Mouse (Mus musculus) liver, adult 2 months (tissue): Measurements from ENCODE around the gene Msl1. TPM values are rescaled to one million over a fixed set of nuclear protein-coding genes. Genes with fewer than 3 reads are reported as not detected.

ENCODE experiments used
- DNase-seq: peaks from one replicate; pipeline ENCODE4 v3.0.0-alpha.2; 2011; ENCODE audit warnings: low read depth, low spot score; ENCODE audit errors: extremely low read depth
- H3K27ac ChIP-seq: fragments of 200-500 bp; replicated peaks from 2 replicates; pipeline ENCODE4 v1.5.1; 2012; ENCODE audit warnings: low read depth, mild to moderate bottlenecking, control low read depth, inconsistent platforms, low read length; ENCODE audit not compliant: insufficient read depth
- H3K27me3 ChIP-seq: fragments of 200-500 bp; 2 replicates; pipeline ENCODE4 v1.6.1; 2012; ENCODE audit warnings: mild to moderate bottlenecking, moderate library complexity, low read length, inconsistent platforms; ENCODE audit not compliant: control insufficient read depth, insufficient read depth
- H3K36me3 ChIP-seq: fragments of 200-500 bp; 2 replicates; pipeline ENCODE4 v1.6.1; 2012; ENCODE audit warnings: low read length, inconsistent platforms; ENCODE audit not compliant: control insufficient read depth, insufficient read depth
- H3K4me1 ChIP-seq: fragments of 200-500 bp; 2 replicates; pipeline ENCODE4 v1.6.1; 2011; ENCODE audit warnings: low read length; ENCODE audit not compliant: control insufficient read depth, insufficient read depth
- H3K4me3 ChIP-seq: fragments of 200-500 bp; 2 replicates; pipeline ENCODE4 v1.5.1; 2011; ENCODE audit warnings: low read depth, mild to moderate bottlenecking, control low read depth, low read length, moderate library complexity; ENCODE audit not compliant: insufficient read depth
- H3K79me2 ChIP-seq: fragments of 200-500 bp; 2 replicates; pipeline ENCODE4 v1.6.1; 2012; ENCODE audit warnings: inconsistent platforms, mild to moderate bottlenecking, low read length, moderate library complexity; ENCODE audit not compliant: control insufficient read depth, insufficient read depth
- H3K9ac ChIP-seq: fragments of 200-500 bp; 2 replicates; pipeline ENCODE4 v1.6.1; 2012; ENCODE audit warnings: low read depth, mild to moderate bottlenecking, control low read depth, inconsistent platforms, low read length
- CTCF ChIP-seq: fragments of 200-500 bp; IDR thresholded peaks from 2 replicates; pipeline ENCODE4 v1.5.1; 2011; ENCODE audit warnings: low read depth, low read length, control low read depth
- POLR2A ChIP-seq: fragments of 200-500 bp; IDR thresholded peaks from 2 replicates; pipeline ENCODE4 v1.6.1; 2011; ENCODE audit warnings: low read length, control low read depth; ENCODE audit not compliant: insufficient read depth; ENCODE audit errors: extremely low read depth
- WGBS: fragments of 180-500 bp; shearing (Covaris S2); methylation state at CpG from one replicate; pipeline ENCODE4 v1.1.7; 2018; 5-methylcytosine and 5-hydroxymethylcytosine counted together
- polyA plus RNA-seq: library from polyadenylated mRNA; depleted of rRNA; stranded (reverse); fragments of >200 nt; gene quantifications from 2 replicates; pipeline ENCODE4 v1.2.3, GENCODE M21; 2012
- total RNA-seq: library from RNA; depleted of rRNA; stranded (reverse); fragments of >200 nt; gene quantifications from 2 replicates; pipeline ENCODE4 v1.2.3, GENCODE M21; 2014

Msl1 gene
- total and polyA plus RNA-seq, 2 experiments: 15.5 to 17.0 TPM

- Histone ChIP-seq H3K36me3 (peaks cover 23% of the 10 kb centered on the region), H3K79me2 (no peaks in the 10 kb centered on the region), H3K4me3 (peak within 1 kb of the TSS; percentile 92), H3K27ac (no peak within 1 kb of the TSS), H3K27me3 (peaks cover 2% of the 10 kb centered on the region; the same call in 1 of the 2 replicates), H3K9ac (peak within 1 kb of the TSS; percentile 98), H3K4me1 (peaks cover 2% of the 10 kb centered on the region; the same call in 1 of the 2 replicates)
- WGBS: 1% methylated on average over 39 of the region's 48 CpGs
- DNase-seq: peak; percentile 50
- TF ChIP-seq CTCF: no peak
- no peak for TF ChIP-seq POLR2A
These were observed 41.4 kb downstream of the Msl1 start, which contains the start of gene Rapgefl1 for GRCm38 (mm10) chr11:98836651-98837141. TSS of gene Rapgefl1 (plus strand) at chr11:98836785.

DNA sequence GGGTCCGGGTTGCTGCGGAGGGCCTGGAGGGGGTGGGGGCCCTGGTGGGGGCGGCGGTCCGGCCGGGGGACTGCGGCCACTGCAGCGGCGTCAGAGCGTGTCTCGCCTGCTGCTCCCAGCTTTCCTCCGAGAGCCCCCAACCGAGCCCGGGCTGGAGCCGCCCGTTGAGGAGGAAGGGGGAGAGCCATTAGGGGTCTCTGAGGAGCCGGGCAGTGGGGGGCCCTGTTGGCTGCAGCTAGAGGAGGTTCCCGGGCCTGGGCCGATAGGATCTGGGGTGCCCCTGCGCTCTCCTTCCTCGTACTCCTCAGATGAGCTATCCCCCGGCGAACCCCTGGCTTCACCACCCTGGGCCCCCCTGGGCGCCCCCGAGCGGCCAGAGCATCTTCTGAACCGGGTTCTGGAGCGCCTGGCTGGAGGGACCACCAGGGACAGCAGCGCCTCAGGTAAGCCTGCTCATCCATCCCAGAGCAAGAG is 42.0 kb downstream of the Msl1 start:
- peaks cover 2% of the 10 kb centered on the region; the same call in 1 of the 2 replicates for H3K4me1 ChIP-seq
- H3K36me3 ChIP-seq: peaks cover 17% of the 10 kb centered on the region
- no peak for DNase-seq
- peak overlapping the region; percentile 92; the same call in 1 of the 2 replicates for H3K4me3 ChIP-seq
- H3K9ac ChIP-seq: no peak overlapping the region
- TF ChIP-seq CTCF: no peak
- no peak for TF ChIP-seq POLR2A
- 17% methylated on average over 26 of the region's 29 CpGs for WGBS
- no peaks in the 10 kb centered on the region for H3K79me2 ChIP-seq
- no peak overlapping the region for H3K27ac ChIP-seq
- peaks cover 2% of the 10 kb centered on the region; the same call in 1 of the 2 replicates for H3K27me3 ChIP-seq

DNA sequence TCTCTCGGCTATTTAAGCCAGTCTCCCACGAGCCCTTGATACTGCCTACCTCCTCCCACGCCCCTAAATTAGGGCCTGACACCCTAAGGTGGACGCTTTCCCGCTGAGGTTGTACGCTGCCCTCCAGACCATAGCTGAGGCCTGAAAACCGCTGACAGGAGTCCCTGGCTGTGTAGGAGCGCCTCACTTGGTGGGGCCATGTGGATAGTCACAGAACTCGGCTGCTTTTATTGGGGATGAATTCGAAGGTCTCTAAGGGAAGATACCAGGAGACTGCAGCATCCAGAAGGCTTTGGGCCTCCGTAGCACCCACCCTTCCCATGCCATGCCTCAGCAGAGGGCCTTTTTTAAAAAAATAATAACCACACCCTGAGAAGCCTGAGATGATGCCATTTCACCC is 42.6 kb downstream of the Msl1 start:
- Histone ChIP-seq H3K36me3 (peaks cover 11% of the 10 kb centered on the region), H3K4me3 (no peak overlapping the region), H3K4me1 (peaks cover 2% of the 10 kb centered on the region; the same call in 1 of the 2 replicates), H3K79me2 (no peaks in the 10 kb centered on the region), H3K27me3 (peaks cover 2% of the 10 kb centered on the region; the same call in 1 of the 2 replicates), H3K9ac (no peak overlapping the region), H3K27ac (no peak overlapping the region)
- WGBS: 88% methylated on average over 11 of the region's 11 CpGs
- no peak for TF ChIP-seq POLR2A
- no peak for TF ChIP-seq CTCF
- no peak for DNase-seq

DNA sequence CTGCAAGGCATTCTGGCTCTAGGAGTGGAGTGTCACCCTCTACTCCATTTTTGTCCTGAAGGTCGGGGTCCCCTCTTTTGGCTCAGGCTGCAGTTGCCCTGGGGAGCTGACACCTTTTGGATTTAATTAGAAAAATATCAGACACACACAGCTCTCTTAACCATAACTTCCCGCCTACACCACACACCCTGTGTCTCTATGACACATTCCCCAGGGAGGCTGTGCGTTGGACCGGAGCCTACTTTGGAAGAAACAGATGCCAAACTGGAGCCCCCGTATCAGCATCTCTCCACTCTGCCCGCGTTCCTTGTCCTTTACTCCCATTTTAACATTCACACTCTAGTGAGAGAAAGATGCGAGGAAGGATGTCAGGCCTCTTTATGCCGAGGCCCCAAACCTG is 43.2 kb downstream of the Msl1 start:
- H3K27ac ChIP-seq: no peak overlapping the region
- no peak for DNase-seq
- peaks cover 2% of the 10 kb centered on the region; the same call in 1 of the 2 replicates for H3K4me1 ChIP-seq
- H3K36me3 ChIP-seq: peaks cover 6% of the 10 kb centered on the region; the same call in 1 of the 2 replicates
- no peak for TF ChIP-seq CTCF
- TF ChIP-seq POLR2A: no peak
- no peak overlapping the region for H3K9ac ChIP-seq
- H3K4me3 ChIP-seq: no peak overlapping the region
- H3K79me2 ChIP-seq: no peaks in the 10 kb centered on the region
- peaks cover 2% of the 10 kb centered on the region; the same call in 1 of the 2 replicates for H3K27me3 ChIP-seq
- 83% methylated on average over 9 of the region's 9 CpGs for WGBS

GRCm38 (mm10) chr11:98839402-98839801 is 44.1 kb downstream of the Msl1 start:
- Histone ChIP-seq H3K27ac (no peak overlapping the region), H3K36me3 (no peaks in the 10 kb centered on the region), H3K27me3 (peaks cover 2% of the 10 kb centered on the region; the same call in 1 of the 2 replicates), H3K4me1 (peaks cover 2% of the 10 kb centered on the region; the same call in 1 of the 2 replicates), H3K9ac (no peak overlapping the region), H3K79me2 (no peaks in the 10 kb centered on the region), H3K4me3 (no peak overlapping the region)
- 32% methylated on average over 6 of the region's 6 CpGs for WGBS
- no peak for TF ChIP-seq POLR2A
- no peak for TF ChIP-seq CTCF
- DNase-seq: peak; percentile 44

GRCm38 (mm10) chr11:98839897-98840296 is 44.6 kb downstream of the Msl1 start:
- Histone ChIP-seq H3K9ac (no peak overlapping the region), H3K36me3 (no peaks in the 10 kb centered on the region), H3K27me3 (peaks cover 2% of the 10 kb centered on the region; the same call in 1 of the 2 replicates), H3K4me1 (peaks cover 2% of the 10 kb centered on the region; the same call in 1 of the 2 replicates), H3K4me3 (no peak overlapping the region), H3K79me2 (no peaks in the 10 kb centered on the region), H3K27ac (no peak overlapping the region)
- no peak for DNase-seq
- TF ChIP-seq CTCF: no peak
- TF ChIP-seq POLR2A: no peak
- 84% methylated on average over 10 of the region's 10 CpGs for WGBS
